Mouse (Mus musculus): Measurements from ENCODE around the gene Kcnd1.
"Not testable (repeated sequence)": the region's sequence is repeated elsewhere in the genome, so short reads cannot be mapped to it uniquely, and the experiment has no call there.

Gene Kcnd1

DNA sequence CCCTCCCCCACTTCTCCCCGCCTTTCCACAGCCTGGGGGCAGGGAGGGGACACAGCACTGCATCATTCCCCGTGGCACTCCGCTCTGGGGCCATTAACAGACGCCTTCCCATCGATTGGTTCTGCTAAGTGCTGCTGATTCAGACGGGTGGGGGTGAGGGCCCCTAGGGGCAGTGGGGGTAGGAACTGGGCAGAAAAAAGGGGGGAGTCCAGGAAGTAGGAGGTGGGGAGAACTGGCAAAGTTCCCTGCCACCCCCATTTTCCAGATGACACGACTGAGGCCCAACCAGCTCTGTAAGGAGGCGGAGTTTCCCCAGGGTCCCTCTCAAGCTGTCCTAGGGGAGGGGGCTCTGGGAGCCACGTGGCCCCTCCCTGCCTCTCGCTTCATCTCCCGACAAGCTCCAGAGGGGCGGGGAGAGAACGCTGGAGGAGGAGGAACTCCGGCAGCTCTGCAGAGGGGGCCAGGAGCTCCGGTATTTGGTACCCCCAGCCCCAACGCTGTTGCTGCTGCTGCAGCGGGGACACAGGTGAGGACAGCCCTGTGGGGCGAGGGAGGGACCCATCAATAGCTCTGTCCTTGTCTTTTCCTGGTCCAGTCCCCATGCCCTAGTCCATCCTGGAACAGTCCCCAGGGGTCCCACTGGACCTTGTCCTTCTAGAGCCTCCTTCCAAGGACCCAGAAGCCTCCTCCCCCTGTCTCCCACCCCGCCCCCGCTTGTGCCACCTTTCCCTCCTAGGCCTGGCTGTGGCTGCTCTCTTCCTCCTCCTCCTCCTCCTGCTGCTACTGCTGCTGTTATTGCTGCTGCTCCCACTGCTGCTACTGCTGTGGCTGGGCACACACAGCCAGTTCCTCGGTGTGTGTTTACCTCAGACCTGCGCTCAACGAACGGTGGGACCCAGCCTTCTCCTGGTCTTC is at the start of gene Kcnd1:
TSS of gene Kcnd1 (plus strand) at position 425 of the 915 bp plus-strand sequence.
- DNase-seq, result peak; percentile 20 to 33

DNA sequence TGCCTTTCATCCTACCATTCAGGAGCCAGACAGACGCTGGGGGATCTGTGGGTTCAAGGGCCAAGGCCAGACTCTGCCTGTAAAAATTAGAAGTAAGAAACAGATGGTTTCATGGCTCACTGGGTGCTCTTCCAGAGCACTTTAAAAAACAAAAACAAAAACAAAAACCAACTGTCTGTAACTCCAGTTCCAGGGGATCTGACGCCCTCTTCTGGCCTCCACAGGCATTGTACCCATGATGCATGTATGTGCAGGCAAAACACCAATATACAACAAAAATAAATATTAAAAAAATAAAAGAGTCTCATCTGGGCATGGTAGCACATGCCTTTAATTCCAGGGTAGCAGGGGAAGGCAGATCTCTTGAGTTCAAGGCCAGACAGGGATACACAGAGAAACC is 49.3 kb upstream of the Kcnd1 start:
- peak in 1 of 2 experiments; percentile 43 for DNase-seq

DNA sequence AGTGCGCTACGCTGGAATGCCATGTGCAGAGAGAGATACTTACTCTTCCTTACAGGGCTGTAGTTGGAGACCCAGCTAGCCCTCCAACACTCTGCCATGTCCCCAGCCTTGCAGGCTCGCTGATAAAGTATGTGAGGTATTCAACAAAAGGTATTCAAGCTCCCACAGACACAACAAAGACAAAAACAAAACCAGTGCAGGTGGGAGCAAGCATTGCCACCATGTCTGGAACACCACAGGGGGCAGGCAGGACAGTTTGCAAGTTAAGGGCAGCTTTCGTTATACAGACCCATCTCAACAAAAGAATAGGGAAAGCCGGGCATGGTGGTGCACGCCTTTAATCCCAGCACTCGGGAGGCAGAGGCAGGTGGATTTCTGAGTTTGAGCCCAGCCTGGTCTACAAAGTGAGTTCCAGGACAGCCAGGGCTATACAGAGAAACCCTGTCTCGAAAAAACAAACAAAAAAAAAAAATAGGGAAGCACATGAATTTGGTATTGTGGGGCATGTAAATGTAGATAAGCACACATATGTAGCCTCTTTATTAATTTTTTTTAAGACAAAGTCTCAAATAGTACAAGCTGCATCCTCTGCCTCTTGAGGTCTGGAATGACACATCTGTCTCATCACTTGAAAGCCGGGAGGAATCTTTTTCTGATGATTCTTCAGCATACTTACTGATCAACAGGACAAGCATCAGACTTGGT is 46.4 kb upstream of the Kcnd1 start:
- DNase-seq, result no peak

DNA sequence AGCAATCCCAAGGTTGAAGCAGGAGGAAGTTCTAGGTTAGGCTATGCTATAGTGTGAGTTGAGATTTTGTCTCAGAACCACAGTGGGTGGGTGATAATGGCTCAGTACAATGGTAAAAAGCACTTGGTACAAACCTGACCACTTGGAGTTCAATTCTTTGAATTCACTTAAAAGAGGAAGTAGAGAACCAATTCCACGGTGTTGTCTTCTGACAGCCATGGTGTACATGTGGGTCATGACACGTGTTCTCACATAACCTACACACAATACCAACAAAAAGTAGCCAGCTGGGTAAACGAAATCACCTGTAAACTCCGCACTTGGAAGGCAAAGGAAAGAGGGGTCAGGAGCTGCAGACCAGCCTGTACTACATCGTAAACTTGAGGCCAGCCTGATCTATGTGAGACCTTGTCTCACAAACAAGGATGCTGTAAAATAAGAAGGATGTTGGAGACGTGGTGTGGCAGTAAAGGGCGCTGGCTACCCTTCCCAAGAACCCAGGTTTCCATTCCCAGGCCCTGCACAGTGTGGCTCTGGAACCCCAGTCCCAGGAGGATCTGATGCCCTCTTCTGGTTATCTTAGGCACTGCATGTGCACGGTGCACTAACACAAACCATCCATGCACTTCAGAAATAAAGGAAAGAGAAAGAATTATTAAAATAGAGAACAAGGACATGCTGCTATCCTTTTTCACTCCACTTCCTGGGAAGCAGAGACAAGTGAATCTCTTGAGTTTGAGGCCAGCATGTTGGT is 45.6 kb upstream of the Kcnd1 start:
- peak; percentile 65 to 82 for DNase-seq

DNA sequence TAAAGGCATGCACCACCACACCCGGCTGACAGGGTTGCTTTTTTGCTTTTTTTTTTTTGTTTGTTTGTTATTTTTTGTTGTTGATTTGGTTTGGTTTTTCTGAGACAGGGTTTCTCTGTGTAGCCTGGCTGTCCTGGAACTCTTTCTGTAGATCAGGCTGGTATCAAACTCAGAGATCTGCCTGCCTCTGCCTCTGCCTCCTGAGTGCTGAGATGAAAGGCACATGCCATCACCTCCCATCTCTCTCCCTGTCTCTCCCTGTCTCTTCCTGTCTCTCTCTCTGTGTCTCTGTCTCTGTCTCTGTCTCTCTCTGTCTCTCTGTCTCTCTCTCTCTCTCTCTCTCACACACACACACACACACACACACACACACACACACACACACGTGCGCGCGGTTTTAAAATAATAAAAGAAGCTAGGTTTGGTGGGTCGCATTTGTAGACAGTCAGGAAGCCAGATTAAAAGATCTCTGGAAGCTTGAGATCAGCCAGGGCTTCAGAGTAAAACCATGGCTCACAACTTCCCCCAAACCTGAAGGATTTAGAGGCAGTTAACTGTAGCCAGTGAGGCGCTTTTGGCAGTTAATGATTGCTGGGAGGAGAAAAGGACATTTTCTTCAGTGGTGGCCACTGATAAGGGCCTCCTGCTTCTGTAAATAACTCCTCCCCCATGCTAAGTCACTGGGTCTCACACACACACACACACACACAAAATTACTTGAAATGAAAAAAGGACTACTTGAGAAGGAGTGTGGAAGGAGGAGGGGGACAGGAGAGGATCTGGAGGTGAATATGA is 43.4 kb upstream of the Kcnd1 start:
- DNase-seq, result no peak

DNA sequence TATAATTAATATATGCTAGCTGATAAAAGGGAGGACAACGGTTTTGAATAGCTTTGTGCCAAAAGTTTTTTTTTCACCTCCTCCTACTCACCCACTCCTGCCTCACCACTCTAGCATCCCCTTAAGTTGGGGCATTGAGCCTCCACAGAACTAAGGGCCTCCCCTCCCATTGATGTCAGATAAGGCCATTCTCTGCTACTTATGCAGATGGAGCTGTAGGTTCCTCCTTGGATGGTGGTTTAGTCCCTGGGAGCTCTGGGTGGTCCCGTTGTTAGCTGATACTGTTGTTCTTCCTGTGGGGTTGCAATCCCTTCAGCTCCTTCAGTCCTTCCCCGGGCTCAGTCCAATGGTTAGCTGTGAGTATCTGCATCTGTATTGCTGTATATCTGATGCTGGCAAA is 42.8 kb upstream of the Kcnd1 start:
- DNase-seq, result no peak

DNA sequence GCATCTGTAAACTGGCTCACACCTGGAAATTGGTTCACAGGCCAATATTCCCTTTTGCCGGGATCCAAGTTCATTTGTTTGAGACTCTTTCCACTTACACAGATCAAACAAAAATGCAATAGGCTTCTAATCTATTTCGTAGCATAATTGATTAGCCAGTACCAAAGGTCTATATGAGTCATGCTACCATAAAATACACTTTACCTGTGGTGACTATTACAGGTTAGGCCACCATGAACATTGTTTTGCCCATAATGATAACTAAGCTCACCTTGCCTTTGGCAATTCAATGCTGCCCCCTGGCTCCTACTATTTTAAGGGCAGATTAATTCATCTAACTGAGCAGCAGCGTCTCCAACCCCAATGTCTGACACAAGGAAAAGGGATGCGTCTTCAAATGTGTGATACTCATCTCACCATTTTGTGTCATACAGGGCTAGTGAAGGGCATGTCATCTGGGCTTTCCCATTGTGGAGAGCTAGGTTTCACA is 39.4 kb upstream of the Kcnd1 start:
- DNase-seq, result no peak

DNA sequence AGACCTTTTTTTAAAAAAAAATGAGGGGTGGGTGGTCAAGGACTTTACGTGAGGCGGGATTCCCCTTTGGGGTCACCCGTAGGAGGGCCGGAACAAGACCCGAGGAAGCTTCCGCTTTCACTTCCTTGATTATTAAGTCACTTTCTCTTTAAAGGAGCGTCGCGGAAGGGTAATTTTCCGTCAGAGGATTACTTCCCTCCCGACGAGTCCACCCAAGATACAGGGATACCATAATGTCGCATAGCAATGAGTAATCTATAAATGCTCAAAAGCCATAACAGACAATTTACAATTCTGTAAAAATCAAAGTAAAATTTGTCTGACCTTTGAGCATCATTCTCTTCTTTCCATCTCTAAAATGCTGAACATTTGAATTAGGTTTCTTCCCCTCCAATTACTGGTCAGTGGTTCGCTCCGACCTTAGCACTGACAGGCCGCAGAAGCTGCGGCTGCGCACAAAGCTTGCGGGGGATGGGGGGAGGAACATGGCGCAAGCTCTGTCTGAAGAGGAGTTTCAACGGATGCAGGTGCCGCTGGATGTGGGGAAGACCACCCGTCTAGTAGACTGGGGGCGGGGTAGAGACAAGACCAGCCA is 32.5 kb upstream of the Kcnd1 start, which contains the start of gene Gripap1:
TSS of gene Gripap1 (plus strand) at position 224 of the 595 bp plus-strand sequence.
- peak; percentile 73 to 85 for DNase-seq

DNA sequence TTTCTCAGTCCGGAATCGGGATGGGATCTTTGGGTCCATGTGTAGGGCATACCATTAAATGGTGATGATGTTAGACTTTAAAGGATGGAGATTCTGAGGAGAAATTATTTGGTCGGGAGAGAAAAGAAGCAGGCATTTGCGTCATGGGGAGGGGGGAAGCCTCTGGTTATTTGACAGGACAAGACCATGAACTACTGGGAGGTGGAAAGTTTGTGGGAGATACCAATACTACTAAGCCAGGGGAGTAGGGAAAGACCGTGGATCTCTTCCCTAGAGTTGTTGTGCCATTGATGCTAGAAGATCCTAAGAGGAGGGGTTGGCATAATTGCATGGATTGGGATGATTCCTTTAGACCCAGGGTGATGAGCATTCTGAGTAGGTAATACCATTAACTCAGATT is 31.8 kb upstream of the Kcnd1 start:
- DNase-seq, result no peak

DNA sequence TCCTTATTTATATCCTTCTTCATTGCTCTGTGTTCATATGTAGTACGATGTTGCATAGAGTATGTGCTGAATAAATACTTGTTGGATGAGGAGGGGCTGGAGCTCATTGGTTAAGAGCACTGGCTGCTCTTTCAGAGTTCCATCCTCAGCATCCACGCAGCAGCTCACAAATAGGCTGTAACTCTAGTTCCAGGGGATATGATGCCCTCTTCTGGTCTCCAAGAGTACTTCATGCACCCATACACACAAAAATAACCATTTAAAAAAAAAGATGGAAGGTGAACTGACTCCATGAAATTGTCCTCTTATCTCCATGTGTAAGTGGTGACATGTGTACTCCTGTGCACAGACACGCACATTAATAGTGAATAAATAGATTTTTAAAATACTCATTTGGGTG is 28.7 kb upstream of the Kcnd1 start:
- peak in 1 of 2 experiments; percentile 21 for DNase-seq

DNA sequence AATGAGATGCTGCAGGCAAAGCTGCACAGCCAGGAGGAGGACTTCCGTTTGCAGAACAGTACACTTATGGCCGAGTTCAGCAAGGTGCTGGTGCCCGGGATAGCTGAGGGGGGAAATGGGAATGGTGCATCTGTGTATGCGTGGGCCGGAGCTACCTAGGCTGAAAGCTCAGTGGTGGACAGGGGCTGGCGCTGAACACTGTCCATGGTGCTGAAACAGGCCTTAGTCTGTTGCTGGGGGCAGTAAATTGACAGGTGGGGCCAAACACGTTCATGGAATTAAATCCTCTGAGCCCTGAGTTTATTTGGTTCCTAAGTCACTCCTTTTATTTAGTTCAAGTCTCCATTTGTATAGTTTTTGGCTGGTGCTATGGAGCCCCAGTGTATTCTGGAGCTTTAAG is 27.1 kb upstream of the Kcnd1 start:
- no peak for DNase-seq

DNA sequence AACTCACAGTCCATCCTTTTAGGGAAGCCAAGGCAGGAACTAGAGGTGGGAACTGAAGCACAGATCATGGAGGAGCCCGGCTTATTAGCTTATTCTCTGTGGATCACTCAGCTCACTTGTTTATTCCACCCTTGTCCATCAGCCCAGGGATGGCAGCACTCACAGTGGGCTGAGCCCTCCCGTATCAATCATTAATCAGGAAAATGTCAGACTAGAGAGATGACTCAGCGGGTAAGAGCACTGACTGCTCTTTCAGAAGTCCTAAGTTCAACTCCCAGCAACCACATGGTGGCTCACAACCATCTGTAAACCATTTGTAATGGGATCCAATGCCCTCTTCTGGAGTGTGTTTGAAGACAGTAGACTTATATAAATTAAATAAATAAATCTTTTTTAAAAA is 24.8 kb upstream of the Kcnd1 start:
- no peak for DNase-seq

DNA sequence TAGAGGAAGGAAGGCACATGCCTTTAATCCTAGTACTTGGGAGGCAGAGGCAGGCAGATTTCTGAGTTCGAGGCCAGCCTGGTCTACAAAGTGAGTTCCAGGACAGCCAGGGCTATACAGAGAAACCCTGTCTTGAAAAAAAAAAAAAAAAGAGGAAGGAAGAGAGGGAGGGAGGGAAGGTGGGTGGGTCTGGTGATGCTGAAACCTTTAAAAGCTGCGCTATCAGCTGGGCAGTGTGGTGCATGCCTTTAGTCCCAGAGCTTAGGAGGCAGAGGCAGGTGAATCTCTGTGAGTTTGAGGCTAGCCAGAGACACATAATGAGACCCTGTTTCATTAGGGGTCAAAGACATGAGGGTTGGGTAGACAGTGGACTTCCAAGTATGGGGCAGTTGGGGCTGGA is 19.9 kb upstream of the Kcnd1 start:
- DNase-seq, result not testable (repeated sequence)

DNA sequence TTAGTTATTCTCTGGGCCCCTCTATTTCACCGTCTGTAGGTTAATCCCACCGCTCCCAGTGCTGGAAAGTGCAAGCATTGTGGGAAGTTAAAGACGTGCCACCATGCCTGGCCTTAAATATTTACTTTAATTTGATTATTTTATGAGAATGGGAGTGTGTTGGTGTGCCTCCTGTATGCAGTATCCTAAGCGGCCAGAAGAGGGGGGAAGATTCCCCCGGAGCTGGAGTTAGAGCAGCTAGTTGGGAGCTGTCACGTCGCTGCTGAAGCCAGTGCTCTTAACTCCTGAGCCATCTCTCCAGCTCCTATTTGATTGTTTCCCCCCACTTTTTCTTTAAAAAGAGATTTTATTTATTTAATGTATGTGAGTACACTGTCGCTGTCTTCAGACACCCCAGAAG is 7.1 kb upstream of the Kcnd1 start:
- DNase-seq, result peak in 1 of 2 experiments; percentile 23

DNA sequence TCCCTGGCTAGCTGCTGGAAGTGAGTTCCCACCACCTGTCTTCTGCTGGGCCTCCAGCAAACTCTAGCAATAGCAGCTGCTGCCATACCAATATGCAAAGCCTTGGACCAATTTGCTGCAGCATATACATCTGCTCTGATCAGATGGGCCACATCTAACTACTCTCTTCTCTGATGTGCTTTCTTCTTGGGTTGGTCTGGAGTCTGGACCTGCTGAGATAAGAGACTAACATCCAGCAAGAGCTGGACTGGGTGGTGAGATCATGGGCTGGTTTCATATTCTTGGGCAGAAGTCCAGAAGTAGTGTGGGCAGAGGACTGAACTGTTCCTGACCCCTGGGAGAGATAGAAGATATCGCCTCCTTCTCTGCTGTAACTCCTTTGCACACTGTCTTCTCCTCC is 15.1 kb downstream of the Kcnd1 start:
- no peak for DNase-seq

DNA sequence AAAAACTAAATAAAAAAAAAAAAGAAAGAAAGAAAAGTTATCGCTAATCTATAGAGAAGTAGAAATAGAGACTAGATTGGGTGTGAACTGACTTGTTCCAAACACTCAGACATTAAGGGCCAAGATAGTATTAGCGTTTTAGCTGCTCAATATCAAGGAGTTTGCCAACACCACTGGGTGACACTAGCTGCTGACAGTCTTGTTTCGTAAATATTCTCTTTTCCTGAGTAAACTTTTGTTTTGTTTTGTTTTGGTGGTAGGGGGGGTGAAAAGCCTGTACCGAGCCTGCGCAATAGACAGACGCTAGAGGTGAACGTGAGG is 18.7 kb downstream of the Kcnd1 start:
- no peak for DNase-seq

DNA sequence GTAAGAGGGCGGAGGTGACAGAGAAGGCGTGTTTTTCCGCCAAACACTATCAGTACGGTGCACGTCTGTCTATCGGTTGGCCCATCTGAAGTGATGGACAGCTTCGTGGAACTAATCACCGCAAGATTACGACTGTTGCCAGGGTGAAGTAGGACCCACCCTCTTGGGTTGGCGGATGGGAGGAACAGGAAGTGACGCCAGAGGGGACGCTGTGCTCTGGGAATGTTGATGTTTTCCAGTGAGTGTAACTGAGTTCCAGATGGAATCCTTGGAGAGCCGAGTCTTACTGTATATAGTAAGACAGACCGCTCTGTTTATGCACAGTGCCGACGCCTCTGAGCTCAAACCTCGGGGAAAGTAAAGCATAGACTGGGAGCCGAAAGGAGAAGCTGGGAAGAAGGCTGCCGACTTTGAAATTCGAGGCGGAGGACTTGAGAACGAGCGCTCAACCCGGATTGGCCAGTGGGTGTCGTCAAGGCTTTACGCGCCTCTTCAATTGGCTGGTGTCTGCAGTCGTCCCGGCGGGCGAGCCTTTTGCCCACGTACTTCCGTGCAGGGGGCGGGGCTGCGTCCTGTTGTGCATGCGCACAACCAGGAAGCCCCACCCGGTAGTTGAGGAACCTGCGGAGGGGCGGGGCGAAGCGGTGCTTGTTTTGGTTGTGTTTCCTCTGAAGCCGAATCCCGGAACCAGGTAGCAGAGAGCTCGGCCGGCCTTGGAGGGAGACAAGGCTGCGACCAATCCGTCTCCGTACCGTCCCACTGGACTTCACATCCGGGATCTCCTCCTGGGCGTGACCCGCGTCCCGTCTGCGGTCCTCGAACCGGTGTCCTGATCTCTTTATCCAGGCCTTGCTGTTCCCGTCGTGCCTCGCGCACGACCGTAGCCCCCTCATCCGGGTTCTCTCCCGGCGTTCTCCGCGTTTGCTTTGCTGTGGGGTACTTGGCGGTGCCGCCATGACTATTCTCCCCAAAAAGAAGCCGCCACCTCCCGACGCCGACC is 19.4 kb downstream of the Kcnd1 start, which contains the start of gene Otud5:
TSS of gene Otud5 (plus strand) at position 202 of the 1,000 bp plus-strand sequence.
- DNase-seq, result peak; percentile 92 to 95

DNA sequence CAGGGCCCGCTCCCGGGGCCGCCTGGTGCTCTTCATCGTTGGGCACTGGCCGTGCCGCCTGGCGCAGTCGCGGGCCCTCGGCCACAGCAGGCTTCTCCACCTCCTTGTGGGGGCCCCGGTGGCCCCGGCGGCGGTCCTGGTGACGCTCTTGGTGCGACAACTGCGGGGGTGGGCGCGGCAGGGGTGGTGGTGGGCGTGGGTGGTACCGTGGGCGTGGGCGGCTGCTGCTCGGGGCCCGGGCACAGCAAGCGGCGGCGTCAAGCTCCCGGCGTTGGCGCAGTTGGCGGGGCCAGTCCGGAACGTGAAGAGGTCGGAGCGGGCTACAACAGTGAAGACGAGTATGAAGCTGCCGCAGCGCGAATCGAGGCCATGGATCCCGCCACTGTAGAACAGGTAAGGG is 20.2 kb downstream of the Kcnd1 start:
- DNase-seq, result peak in 1 of 2 experiments; percentile 44

DNA sequence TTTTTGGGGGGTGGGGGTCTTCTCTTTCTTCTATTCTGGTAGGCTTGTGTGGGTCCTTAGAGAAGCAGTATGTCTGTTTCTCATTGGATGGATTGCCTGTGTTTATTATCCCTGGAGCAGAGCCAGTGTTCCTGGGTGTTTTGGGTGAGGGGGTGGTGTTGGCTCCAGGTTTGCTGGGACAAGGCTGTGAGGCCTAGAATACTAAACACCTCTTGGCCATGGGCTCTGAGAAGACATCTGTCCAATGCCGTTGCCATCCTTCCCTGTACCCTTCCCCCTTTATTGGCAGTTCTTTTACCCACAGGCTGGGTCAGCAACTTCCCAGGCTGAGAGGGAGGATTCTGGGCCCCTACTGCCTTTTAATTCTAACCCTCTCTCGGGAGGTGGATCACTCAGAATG is 25.8 kb downstream of the Kcnd1 start:
- DNase-seq, result no peak

DNA sequence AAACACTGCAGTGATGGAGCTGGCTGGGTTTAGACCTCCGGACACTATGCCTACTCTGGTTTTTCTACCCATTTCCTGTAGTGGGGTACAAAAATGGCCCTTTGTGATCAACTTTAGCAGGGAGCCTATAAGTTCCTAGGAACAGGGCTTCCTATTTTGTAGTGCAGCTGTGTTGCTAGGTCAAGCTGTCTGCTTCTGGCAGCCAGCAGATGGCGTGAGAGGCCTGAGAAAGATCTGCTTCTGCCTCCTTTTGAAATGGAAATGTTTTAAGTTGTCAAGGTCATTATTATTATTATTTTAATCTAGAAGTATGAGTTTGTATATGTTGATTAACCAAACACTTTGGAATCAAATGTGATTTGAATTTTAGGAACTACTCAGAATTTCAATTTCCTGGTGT is 32.5 kb downstream of the Kcnd1 start:
- DNase-seq, result peak; percentile 44 to 68

Measured in cerebellum, postnatal 25 days (tissue).